Mouse (Mus musculus) embryonic fibroblast, embryonic 13.5 days (primary cell): ENCODE measurements around the gene Smim14.

Experiments
- CTCF ChIP-seq: IDR thresholded peaks from 2 replicates; pipeline ENCODE4 v1.5.1; 2011; ENCODE audit warnings: mild to moderate bottlenecking, control low read depth, low read length, moderate library complexity, borderline replicate concordance; ENCODE audit not compliant: insufficient read depth
- POLR2A ChIP-seq: IDR thresholded peaks from 2 replicates; pipeline ENCODE4 v1.6.1; 2011; ENCODE audit warnings: low read depth, mild to moderate bottlenecking, control low read depth, low read length, moderate library complexity

DNA sequence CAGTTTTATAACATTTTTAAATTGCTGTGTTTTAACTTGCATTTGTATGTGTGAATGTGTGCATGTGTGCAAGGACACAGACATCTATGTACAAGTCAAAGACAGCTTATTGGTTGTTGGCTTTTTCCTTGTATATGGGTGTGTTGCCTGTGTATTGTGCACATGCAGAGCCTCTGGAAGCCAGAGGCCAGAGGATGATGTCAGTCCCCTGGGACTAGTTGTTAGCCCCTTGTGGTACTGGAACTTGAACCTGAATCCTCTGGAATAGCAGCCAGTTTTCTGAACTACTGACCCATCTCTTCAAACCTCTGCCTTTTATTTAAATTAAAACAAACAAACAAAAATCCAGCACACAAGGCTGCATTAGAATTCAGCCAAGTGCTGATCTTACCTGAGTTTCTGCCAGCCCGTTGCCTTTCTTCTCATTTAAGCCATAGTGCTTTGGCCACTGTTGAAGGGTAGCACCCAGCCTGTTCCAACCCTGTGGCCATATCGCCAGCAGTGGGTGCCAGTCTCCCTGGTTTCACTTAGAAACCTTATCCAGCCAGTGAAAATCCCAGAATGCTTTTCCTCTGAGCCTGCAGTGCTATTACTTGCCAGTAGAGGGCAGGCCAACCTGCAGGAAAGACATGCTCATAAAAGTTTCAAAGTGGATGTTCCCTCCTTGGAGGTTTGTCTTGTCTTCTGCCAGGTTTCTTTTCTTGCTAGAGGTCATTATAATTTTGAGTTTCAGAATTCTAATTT is 135.6 kb downstream of the Smim14 start:
- TF ChIP-seq POLR2A (no peak), CTCF (peak; percentile 72)
